Mouse (Mus musculus): ENCODE measurements around the gene Acr.

Acr gene

DNA sequence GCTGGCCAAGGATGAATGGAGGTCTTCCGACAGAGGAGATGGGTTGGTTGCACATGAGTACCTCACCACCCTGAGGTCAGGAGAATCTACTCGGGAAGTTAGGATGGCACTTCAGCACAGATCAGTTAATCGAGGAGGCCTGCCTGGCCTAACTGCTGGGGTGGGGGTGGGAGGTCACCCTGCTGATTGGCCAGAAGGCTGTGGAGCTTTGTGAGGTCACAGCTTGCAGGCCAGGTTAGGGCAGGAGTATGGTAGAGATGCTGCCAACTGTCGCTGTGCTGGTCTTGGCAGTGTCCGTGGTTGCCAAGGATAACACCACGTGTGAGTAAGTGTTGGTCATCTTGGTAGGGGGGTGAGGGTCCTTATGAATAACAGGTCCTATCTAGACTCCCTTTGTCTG is at the start of gene Acr:
TSS of gene Acr (plus strand) at position 213 of the 400 bp plus-strand sequence.
- in situ Hi-C loops (cut with MboI) = no loop called here

DNA sequence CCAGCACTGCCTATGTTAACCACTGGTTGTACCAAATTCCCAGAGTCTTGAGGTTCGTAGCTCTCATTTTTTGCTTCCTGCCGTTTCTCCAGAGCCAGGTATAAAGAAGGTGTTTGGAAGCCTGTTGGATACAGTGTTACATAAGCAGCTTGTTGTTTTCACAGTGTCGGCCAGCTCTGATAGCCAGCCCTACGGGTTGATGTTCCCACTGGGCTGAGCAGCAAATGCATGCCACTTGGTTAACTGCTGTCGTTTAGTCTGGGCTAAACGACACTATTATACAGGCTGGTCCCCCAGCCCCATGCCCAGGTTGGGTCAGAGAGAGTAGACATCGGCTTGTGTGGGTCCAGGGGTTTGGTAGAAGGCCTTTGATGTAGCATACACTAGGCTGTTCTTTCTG is 46.2 kb upstream of the Acr start:
- in situ Hi-C loops (cut with MboI) = no loop called here

DNA sequence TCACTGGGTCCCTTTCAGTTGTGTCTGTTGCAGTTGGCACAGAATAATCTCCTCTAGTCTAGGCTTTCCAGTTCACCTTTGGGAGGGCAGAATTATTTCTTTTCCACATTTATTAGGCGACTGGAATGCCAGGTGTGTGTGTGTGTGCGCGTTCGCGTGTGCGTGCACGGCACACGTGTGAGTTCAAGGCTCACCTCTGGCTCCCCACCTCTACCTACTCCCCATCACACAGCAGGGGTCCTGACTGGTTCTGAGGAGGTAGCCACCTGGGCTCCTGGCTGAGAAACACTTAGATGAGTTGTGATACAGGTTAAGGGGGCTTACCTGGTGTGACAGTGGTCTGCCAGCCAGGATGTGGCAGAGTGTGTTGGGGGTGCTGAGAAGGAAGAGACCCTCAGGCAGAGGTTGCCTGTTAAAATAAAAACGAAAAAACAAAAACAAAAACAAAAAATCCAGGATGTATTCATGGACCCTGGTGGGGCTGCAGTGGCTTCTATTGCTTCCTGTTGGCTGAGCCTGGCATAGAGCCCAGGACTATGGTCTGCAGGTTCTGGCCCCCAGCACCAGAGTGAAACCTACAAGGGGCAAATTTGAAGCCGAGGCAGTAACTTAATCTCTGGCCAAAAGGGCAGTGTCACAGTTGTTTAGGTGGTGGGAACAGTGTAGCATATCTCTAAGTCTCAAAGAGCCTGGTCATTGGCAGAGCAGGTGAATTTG is 45.4 kb upstream of the Acr start:
- in situ Hi-C loops (cut with MboI) = no loop called here

DNA sequence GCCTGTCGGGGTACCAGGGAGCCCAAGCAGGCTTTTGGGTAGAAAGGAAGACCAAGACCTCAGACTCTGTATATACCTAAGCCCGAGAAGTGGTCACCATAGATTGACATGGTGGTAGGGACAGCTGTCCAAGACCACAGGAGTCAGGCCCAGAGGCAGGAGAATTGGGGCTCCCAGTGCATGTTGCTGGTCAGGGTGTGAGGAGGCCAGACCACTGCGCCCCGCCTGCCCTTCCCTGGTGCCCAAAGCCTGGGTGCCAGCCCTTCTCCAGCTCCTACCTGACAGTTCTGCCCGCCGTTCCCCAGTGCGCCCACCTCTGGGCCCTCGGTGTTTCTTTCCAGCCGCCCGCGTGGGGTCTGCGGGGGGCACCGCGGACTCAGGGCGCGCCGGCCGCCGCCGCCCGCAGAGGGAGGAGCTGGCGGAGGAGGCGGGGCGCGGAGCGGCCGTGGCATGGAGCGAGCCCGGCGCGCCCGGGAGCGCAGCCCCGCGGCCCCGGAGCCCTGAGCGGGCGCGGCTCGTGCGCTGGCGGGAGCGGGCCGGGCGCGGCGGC is 44.8 kb upstream of the Acr start:
- in situ Hi-C loops (cut with MboI) = no loop called here

DNA sequence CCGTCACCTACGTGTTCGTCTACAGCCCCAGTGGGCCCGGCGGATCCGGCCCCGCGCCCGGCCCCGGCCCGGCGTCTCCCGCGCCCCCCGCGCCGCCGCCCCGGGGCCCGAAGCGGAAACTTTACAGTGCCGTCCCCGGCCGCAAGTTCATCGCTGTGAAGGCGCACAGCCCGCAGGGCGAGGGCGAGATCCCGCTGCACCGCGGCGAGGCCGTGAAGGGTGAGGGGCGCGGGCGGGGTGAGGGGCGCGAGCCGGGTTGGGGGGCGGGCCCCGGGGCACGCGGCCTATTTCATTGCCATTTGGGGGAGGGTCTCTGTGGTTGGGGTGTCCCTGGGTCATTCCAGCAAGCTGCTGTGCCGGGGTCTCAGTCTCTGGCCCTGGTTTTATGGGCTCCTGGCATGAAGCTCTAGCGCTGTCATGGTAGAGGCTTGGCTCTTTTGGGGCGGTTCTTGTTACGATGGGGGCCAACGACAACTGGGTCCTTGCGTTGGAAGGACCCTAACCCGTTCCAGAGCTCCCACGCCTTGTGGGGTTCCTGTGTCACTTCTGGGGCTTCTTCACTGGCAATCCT is 44.0 kb upstream of the Acr start:
- in situ Hi-C loops (cut with MboI) = no loop called here

DNA sequence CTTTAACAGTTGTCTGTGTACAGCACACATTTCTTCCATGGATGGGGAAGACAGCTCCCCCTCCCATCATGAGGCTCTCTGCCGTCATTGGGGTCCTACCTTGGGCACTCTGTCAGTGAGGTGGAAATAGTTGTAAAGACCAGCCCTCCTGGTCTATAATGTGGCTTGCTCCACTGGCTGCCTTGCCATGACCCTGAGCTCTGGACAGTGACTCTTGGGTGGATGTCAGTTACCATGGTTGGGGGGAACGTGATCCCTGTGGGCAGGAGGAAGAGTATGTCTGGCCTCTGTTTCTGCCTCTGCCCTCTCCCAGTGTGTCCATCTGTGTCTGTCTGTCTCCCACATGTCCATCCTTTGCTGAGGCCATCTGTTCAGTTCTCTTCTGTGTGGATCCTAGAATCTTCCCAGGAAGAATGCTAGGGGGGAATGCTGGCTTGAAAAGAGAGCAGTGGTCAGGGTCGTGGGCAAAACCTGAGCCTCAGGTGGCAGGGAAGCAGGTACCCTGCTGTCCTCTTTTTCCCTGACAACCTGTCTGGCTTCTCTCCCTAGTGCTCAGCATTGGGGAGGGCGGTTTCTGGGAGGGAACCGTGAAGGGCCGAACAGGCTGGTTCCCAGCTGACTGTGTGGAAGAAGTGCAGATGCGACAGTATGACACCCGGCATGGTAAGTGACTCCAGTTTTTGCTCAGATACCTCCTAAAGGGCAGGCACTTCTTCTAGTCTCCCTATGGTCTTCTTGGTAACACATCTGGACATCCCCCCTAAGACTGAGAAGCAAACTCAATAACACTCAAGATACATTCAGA is 43.3 kb upstream of the Acr start:
- in situ Hi-C loops (cut with MboI) = no loop called here

DNA sequence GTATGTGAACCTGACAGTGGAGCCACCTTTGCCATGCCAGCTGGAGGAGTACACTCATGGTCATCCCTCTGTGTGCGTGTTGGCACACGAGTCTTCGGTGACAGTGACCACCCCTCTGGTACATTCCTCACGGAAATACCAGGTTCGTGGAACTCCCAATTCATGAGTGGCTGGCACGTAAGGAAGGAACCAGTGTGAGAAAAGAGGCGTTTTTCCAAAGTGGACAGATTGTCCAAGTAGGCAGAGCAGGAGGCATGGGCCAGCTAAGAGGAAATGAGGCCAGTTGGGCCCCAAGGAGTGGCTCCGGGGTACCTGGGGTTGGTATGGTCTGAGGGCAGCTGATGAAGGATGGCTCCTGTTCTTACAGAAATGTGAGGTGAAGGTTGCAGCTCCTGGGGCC is 42.7 kb upstream of the Acr start:
- in situ Hi-C loops (cut with MboI) = no loop called here

DNA sequence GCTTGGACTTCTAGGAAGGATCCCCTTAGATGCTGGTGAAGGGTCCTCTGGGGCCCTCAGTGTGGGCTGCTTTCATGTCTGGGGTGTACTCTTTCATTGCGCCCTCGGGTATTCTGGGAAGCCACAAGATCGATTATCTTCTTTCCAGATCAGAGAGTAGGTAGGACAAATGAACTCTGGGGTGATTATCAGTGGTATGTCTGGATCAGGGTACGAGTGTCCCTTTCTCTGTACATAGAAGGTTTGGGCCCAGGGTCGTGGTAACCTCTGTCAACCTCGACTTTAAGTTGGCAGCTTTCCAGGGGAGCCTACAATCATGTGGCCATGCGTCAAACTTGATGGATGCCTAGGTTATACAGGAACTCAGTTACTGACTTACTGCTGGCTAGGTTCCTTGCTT is 42.2 kb upstream of the Acr start:
- in situ Hi-C loops (cut with MboI) = no loop called here

DNA sequence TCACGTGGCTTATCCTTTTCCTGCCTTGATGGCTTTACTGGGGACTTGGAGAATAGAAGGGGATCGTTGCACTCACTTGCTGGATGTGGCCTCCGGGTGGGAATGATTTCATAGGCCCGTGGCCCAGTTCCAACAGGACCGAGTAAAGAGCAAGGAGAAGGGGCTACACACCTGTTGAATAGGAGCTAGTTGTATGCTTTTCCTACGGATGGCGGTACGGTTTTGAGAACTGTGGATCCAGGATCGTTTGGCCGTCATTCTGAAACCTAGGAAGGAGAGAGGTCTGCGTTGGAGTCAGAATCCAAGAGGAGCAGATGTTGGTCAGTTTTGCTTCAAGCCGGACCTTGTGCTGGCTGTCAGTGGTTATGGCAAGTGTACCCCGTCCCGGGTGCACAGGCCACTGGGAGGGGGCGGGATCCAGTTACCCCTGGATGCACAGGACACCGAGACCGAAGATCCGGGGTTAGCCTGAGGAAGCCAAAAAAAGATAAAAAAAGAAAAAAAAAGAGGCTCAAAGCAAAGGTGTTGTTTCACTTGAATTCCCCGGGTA is 41.3 kb upstream of the Acr start:
- in situ Hi-C loops (cut with MboI) = no loop called here

DNA sequence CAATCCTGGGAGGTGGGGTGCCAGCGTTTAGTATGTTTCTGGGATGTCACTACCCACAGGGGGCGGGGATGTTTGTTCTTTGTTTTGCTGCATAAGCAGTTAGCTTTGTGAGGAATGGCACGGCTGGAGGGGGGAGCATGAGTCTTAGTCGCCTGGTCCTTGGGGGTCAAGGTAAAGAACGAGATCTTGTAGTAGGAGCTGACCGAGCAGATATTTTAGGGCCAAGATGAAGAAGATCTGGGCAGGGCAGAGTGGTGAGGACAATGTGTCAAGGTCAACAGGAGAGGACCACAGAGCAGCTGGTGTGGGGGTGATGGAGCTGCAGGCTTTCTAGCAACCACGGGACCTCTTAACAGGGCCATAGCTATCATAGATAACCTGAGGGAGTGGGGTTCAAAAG is 40.7 kb upstream of the Acr start:
- in situ Hi-C loops (cut with MboI) = no loop called here

DNA sequence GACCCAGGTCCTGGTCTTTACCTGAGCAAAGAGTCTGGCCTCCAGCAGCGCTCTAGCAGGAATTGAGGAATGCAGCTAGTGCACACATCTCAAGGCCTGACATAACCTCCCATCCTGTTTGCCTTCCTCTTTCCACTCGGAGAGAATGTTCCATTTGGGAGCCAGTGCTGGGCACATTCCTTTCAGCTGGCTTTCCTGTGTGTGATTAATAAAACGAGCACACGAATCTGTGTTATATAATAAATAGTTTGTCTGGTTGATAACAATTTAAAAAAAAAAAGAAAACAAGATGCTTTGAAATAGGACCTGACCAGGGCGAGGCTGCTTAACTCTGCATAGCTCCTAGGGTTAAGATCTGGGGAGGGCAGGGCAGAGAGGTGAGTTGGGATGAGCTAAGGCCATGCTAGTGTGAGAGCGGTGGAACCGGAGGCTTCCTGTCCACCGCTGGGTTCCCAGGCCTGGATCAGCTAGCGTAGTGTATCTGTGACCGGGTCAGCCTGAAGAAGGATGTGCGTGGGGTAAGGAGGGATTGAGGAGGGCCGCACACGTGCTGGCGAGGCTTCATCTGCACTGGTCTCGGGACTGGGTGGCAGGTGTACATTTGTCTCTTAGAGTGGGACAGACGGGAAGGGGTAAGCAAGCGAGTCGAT is 39.8 kb upstream of the Acr start:
- in situ Hi-C loops (cut with MboI) = no loop called here

DNA sequence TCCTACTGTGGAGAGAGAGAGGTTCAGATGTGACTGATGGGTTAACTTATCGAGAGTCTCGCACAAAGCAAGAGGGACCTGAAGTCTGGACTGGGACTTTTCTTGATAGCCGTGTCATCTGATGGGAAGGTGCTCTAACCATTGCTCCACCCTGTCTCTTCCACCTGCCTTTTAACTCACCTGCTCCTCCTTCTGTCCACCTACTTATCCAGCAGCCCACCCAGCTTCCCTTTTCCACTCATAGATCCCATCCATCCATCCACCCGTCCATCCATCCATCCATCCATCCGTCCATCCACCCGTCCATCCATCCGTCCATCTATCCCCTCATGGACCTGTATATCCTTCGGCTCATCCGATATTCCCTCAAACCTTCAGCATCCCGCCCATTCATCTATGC is 39.2 kb upstream of the Acr start:
- in situ Hi-C loops (cut with MboI) = no loop called here

DNA sequence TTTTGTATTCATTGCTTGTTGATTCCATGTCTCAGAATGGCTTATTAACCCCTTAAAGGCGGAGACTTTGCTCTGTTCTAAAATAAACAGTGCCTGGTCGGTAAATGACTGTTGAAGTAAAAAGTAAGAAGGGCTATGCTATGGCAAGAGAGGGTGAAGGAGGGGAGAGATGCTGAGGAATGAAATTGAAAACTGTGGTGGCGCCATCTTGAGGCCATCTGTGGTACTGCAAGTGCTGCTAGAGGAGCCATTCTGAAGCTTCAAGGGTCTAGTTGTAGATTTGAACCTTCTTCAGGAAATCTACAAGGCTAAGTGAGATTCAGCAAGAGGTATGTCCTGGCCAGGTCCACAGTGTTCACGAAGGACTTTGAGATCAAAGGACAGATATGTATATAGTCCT is 37.8 kb upstream of the Acr start:
- in situ Hi-C loops (cut with MboI) = no loop called here

DNA sequence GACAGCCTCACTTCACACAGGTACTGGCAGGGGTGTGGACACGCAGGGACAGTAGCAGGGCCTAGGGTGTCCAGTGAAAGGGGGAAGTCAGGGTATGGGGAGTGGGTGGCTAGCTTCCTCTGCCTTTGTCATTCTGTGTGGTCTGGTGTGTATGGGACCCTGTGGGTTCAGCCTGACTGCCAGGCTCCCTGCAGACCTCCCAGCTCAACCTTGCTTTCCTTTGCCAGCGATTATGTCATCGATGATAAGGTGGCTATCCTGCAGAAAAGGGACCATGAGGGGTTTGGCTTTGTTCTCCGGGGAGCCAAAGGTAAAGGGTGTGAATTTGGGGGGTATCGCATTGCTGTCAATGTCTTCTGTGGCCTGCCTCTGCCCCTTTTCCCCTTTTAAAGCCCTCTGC is 36.7 kb upstream of the Acr start:
- in situ Hi-C loops (cut with MboI) = no loop called here

DNA sequence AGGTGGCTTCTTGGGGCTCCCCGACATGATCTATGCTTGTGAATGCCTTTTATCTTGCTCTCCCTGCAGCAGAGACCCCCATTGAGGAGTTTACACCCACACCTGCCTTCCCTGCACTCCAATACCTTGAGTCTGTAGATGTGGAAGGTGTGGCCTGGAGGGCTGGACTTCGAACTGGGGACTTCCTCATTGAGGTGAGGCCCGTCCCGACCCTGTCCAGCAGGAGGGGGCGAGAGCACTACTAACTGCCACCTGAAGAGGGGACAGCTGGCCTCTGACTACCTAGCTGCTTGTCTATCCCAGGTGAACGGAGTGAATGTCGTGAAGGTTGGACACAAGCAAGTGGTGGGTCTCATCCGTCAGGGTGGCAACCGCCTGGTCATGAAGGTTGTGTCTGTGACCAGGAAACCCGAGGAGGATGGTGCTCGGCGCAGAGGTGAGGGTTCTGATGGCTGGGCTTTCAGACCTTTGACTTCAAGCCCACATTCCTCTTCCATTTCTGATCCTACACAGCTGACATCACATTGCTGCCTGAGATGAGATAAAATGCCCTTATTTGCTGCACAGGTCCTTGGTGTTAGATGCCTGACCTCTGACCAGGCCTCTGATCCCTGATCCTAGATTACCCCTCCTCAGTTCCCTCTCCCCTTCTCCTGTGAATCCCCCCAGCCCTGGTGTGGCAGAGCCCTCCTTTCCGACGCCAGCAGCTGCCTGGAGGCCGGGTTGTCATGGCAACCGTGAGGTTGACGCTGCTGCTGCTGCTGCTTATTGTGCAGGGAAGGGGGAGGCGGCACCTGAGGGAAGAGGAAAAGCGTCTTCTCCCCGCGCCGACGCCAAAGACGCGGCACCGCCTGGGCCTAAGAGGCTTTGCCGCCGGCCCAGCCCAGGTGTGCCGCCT is 35.9 kb upstream of the Acr start:
- in situ Hi-C loops (cut with MboI) = no loop called here

DNA sequence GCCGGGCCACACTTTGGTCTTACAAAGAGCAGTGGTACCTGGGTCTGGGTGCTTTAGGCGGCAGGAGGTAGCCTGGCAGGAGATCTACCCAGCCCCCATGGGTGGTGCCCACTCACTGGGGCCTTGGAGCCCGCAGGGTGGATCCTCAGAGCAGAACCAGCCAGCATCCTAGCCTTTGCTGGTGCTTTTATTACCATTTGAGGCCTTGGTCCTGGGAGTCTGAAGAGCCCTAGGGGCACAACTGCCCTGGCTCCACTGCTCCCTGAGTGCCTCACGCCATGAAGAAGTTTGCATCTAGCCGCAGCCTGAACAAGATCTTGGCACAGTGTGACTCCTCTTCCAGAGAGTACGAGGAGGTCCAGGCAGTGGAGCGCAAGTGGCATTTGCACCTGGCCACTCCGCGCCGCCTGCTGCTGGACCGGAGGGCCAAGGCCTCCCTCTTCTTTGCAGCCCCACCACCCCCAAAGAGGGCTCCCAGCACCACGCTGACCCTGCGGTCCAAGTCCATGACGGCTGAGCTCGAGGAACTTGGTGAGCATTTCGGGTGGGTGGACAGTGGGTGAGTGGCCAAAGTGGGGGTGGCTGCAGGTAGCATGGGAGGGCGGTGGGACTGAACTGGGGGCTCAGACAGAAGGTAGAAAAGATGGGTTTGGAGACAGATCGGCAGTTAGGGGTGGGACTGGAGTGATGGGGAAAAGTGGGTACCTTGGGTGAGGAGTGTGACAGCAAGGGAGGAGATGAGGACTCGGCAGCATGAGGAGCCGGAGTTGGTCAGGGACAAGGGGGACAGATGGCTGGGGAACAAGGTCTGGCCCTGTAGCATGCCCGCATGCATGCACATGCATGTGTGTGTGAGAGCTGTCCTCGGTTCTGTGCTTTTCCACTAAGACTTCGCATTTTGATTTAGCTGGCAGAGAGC is 34.9 kb upstream of the Acr start:
- in situ Hi-C loops (cut with MboI) = no loop called here

DNA sequence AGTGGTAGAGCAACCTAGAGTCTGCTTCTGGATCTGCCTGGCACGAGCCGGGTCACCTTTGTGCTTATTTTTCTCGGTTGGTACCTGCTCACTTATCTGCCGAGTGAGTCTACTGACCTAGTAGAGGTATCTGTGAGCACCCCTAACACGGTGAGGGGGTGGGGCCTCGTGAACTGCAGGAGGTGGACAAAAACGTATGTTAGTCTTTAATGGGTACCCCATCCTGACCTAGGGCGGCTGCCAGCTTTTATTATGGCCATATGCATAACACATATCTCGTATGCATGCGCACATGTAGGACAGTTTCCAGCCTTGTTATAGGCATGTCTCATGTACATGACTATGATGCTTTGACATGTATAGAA is 34.3 kb upstream of the Acr start:
- in situ Hi-C loops (cut with MboI) = no loop called here

DNA sequence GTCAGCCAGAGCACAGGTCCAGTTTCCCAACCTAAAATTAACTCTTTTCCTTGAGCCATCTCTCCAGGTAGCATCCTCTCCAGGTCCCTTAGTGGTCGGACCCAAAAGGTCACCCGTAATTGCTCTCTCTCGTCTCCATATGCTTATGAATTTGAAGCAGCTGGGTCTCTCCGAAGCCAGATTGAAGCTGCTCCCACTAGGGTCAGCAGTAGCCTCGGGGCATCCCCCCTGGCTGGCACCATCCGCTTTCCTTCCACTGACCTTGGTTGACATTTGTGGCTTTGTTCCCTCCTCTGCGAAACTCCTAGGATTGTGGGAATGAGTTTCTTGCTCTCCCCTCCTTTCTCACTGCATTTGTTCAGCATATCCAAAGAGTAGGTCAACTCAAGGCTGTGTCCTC is 24.0 kb upstream of the Acr start:
- in situ Hi-C loops (cut with MboI) = no loop called here

DNA sequence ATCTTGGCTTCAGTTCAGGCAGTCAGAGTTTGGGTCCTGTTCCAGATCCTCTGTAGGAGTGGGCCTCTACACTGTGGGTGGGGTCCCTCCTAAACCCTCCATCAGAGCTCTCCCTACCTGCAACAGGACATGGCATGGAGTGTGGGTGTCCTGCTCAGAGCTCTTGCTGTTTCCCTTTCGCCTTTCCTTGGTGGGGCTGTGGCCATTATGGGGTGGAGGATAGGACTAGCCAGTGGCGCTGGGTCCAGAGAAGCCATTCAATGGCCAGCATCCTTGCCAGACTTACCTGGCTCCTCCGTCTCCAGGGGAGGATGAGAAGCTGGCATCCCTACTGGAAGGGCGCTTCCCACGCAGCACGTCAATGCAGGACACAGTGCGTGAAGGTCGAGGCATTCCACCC is 20.8 kb upstream of the Acr start:
- in situ Hi-C loops (cut with MboI) = no loop called here
